Mouse (Mus musculus): ENCODE measurements around the gene Arpp21.

Arpp21 gene

GRCm38 (mm10) chr9:112230716-112231361 is 4.9 kb downstream of the Arpp21 start:
- DNase-seq = no peak

- DNase-seq = no peak
Observed at GRCm38 (mm10) chr9:112228470-112228869, 7.3 kb downstream of the Arpp21 start.

- no peak for DNase-seq
Observed at GRCm38 (mm10) chr9:112227174-112227573, 8.6 kb downstream of the Arpp21 start.

- no peak for DNase-seq
Observed at GRCm38 (mm10) chr9:112226511-112226910, 9.2 kb downstream of the Arpp21 start.

- no peak for DNase-seq
Observed at GRCm38 (mm10) chr9:112225046-112225445, 10.7 kb downstream of the Arpp21 start.

- DNase-seq = no peak
Observed at GRCm38 (mm10) chr9:112219372-112219771, 16.4 kb downstream of the Arpp21 start.

GRCm38 (mm10) chr9:112218237-112218636 is 17.5 kb downstream of the Arpp21 start:
- DNase-seq = no peak

- no peak for DNase-seq
Observed at GRCm38 (mm10) chr9:112217161-112217560, 18.6 kb downstream of the Arpp21 start.

GRCm38 (mm10) chr9:112215030-112215806 is 20.5 kb downstream of the Arpp21 start:
- DNase-seq = no peak

GRCm38 (mm10) chr9:112213411-112214255 is 22.1 kb downstream of the Arpp21 start:
- peak; percentile 7 for DNase-seq

GRCm38 (mm10) chr9:112209803-112210202 is 25.9 kb downstream of the Arpp21 start:
- DNase-seq = no peak

- peak; percentile 21 for DNase-seq
Observed at GRCm38 (mm10) chr9:112207767-112208166, 28.0 kb downstream of the Arpp21 start.

GRCm38 (mm10) chr9:112198296-112198695 is 37.4 kb downstream of the Arpp21 start:
- DNase-seq = no peak

GRCm38 (mm10) chr9:112194049-112194448 is 41.7 kb downstream of the Arpp21 start:
- DNase-seq = no peak

GRCm38 (mm10) chr9:112189394-112189793 is 46.3 kb downstream of the Arpp21 start:
- no peak for DNase-seq

GRCm38 (mm10) chr9:112188358-112188893 is 47.3 kb downstream of the Arpp21 start:
- no peak for DNase-seq

GRCm38 (mm10) chr9:112187667-112188066 is 48.1 kb downstream of the Arpp21 start:
- DNase-seq = no peak

GRCm38 (mm10) chr9:112186336-112187305 is 49.1 kb downstream of the Arpp21 start:
- DNase-seq = no peak

- no peak for DNase-seq
Observed at GRCm38 (mm10) chr9:112185746-112186145, 50.0 kb downstream of the Arpp21 start.

GRCm38 (mm10) chr9:112182738-112183137 is 53.0 kb downstream of the Arpp21 start:
- DNase-seq = no peak

GRCm38 (mm10) chr9:112180006-112180405 is 55.7 kb downstream of the Arpp21 start:
- no peak for DNase-seq

- DNase-seq = no peak
Observed at GRCm38 (mm10) chr9:112178438-112178837, 57.3 kb downstream of the Arpp21 start.
